Mouse (Mus musculus) ES-E14 (cell line): ENCODE measurements around the gene Dip2b.

Source experiments
- CHD2 ChIP-seq: IDR thresholded peaks from 2 replicates; pipeline ENCODE4 v1.6.1; 2014; ENCODE audit warnings: mild to moderate bottlenecking, low read depth, low read length, inconsistent platforms
- HCFC1 ChIP-seq: IDR thresholded peaks from 2 replicates; pipeline ENCODE4 v1.6.1; 2012; ENCODE audit warnings: low read length, inconsistent platforms, borderline replicate concordance; ENCODE audit not compliant: insufficient read depth
- MAFK ChIP-seq: IDR thresholded peaks from 2 replicates; pipeline ENCODE4 v1.6.1; 2014; ENCODE audit warnings: mild to moderate bottlenecking, low read depth, low read length, inconsistent platforms; ENCODE audit not compliant: insufficient read depth
- ZC3H11A ChIP-seq: IDR thresholded peaks from 2 replicates; pipeline ENCODE4 v1.6.1; 2012; ENCODE audit warnings: low read depth, mild to moderate bottlenecking, inconsistent platforms, low read length, borderline replicate concordance
- ZNF384 ChIP-seq: IDR thresholded peaks from 2 replicates; pipeline ENCODE4 v1.6.1; 2012; ENCODE audit warnings: low read depth, low read length, inconsistent platforms

DNA sequence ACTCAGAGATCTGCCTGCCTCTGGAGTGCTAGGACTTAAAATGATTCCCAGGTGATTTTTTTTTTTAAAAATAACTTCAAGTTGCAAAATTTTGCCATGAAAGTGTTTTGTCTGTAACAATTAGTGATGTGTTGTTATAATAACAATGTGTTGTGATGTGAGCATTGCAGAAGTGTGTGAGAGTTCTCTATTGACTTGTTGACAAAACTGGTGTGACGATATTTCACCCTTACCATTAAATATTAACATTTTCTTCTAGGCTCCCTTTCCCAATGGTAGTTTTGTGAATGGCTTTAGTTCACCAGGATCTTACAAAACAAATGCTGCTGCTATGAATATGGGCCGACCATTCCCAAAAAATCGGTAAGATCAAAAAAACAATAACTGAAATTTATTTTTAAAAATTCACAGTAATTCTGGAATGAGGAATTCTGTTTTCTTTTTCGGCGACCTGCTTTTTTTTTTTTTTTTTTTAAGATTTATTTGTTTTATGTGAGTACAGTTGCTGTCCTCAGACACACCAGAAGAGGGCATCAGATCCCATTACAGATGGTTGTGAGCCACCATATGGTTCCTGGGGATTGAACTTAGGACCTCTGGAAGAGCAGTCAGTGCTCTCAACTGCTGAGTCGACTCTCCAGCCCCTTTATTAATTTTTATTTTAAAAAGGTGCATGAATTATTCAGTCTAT, 41.2 kb upstream of the Dip2b start:
- TF ChIP-seq ZNF384: peak; percentile 69; the same call in 1 of the 2 replicates
- no peak for TF ChIP-seq HCFC1
- no peak for TF ChIP-seq MAFK
- no peak for TF ChIP-seq ZC3H11A
- no peak for TF ChIP-seq CHD2
